Mouse (Mus musculus): ENCODE measurements around the gene Igsf10. TPM values are rescaled to one million over a fixed set of nuclear protein-coding genes. Genes with fewer than 3 reads are reported as not detected.
A peak's percentile ranks its signal among the peaks of the same experiment; 100 is the strongest.

Igsf10 gene
- polyA plus RNA-seq, 1 experiment from 2014 or later = 2.8 TPM

- Histone ChIP-seq H3K27ac (ENCODE audit: low read depth, low read length) (no peak overlapping the region), H3K9ac (ENCODE audit: low read length) (no peak overlapping the region), H3K4me3 (ENCODE audit: low read depth, low read length) (no peak overlapping the region), H3K4me2 (peak overlapping the region; percentile 64; the same call in 1 of the 2 replicates), H3K4me1 (ENCODE audit: control insufficient read depth, insufficient read depth, low read length) (no peaks in the 10 kb centered on the region; the same call in 1 of the 2 replicates), H3K9me3 (ENCODE audit: control insufficient read depth, low read length) (no peaks in the 10 kb centered on the region), H3K36me3 (ENCODE audit: control insufficient read depth, insufficient read depth, low read length) (no peaks in the 10 kb centered on the region), H3K27me3 (ENCODE audit: control insufficient read depth, insufficient read depth, low read length) (no peaks in the 10 kb centered on the region)
- no peak for DNase-seq (ENCODE audit: low spot score, missing footprints)
- no peak for ATAC-seq (ENCODE audit: low FRiP score)
- 82% methylated on average over 4 of the region's 4 CpGs for WGBS
These were observed 1.2 kb downstream of the Igsf10 start for GRCm38 (mm10) chr3:59343026-59343425.

DNA sequence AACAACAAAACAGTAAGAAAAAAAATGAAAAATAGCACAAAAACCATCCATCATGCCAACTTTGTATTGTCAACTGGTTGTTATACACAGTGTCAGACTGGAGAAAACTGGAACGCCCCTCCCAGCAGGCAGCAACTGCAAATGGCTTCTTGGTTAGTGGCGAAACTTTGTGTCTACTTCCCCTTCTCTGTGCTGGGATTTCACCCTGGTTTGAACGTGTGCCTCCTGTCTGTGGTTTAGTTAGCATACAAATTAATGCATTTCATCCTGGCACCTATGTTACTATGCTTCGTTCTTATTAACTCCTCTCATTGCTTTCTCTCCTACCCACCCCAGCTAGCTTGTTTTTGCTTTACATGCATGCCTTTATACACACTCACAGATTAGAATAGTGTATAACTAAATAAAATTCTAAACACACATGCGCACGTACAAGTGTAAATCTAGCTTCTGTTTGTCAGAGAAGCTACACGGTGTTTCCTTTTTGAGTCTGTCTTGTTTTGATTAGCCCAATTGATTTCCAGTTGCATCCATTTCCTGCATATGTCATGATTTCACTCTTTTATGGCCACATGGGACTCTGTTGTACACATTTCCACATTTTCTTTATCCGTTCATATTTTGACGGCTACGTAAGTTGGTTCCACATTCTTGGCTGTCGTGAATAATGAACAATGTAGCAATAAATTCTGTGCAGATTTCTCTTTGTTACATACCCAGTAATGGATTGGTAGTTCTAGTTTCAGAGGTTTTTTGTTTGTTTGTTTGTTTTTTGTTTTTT is 2.4 kb downstream of the Igsf10 start:
- ATAC-seq (ENCODE audit: low FRiP score) = no peak
- 82% methylated on average over 11 of the region's 11 CpGs for WGBS
- Histone ChIP-seq H3K36me3 (ENCODE audit: control insufficient read depth, insufficient read depth, low read length) (no peaks in the 10 kb centered on the region), H3K4me2 (no peak overlapping the region), H3K9me3 (ENCODE audit: control insufficient read depth, low read length) (no peaks in the 10 kb centered on the region), H3K27ac (ENCODE audit: low read depth, low read length) (no peak overlapping the region), H3K4me3 (ENCODE audit: low read depth, low read length) (no peak overlapping the region), H3K27me3 (ENCODE audit: control insufficient read depth, insufficient read depth, low read length) (no peaks in the 10 kb centered on the region), H3K9ac (ENCODE audit: low read length) (no peak overlapping the region), H3K4me1 (ENCODE audit: control insufficient read depth, insufficient read depth, low read length) (no peaks in the 10 kb centered on the region; the same call in 1 of the 2 replicates)
- DNase-seq (ENCODE audit: low spot score, missing footprints) = peak; percentile 76

GRCm38 (mm10) chr3:59328526-59328925 is 15.7 kb downstream of the Igsf10 start:
- no peak overlapping the region for H3K4me2 ChIP-seq
- no peak overlapping the region for H3K27ac ChIP-seq (ENCODE audit: low read depth, low read length)
- 95% methylated on average over 2 of the region's 2 CpGs for WGBS
- H3K9me3 ChIP-seq (ENCODE audit: control insufficient read depth, low read length) = no peaks in the 10 kb centered on the region
- no peak overlapping the region for H3K4me3 ChIP-seq (ENCODE audit: low read depth, low read length)
- H3K9ac ChIP-seq (ENCODE audit: low read length) = no peak overlapping the region
- no peaks in the 10 kb centered on the region for H3K4me1 ChIP-seq (ENCODE audit: control insufficient read depth, insufficient read depth, low read length)
- H3K27me3 ChIP-seq (ENCODE audit: control insufficient read depth, insufficient read depth, low read length) = no peaks in the 10 kb centered on the region
- ATAC-seq (ENCODE audit: low FRiP score) (no peak), DNase-seq (ENCODE audit: low spot score, missing footprints) (peak; percentile 66)
- H3K36me3 ChIP-seq (ENCODE audit: control insufficient read depth, insufficient read depth, low read length) = no peaks in the 10 kb centered on the region

- 50% methylated on average over 7 of the region's 7 CpGs for WGBS
- ATAC-seq (ENCODE audit: low FRiP score) (peak; percentile 71; the same call in 1 of the 2 replicates), DNase-seq (ENCODE audit: low spot score, missing footprints) (peak; percentile 90)
- Histone ChIP-seq H3K9me3 (ENCODE audit: control insufficient read depth, low read length) (no peaks in the 10 kb centered on the region), H3K4me1 (ENCODE audit: control insufficient read depth, insufficient read depth, low read length) (no peaks in the 10 kb centered on the region), H3K27me3 (ENCODE audit: control insufficient read depth, insufficient read depth, low read length) (no peaks in the 10 kb centered on the region), H3K4me2 (no peak overlapping the region), H3K4me3 (ENCODE audit: low read depth, low read length) (no peak overlapping the region), H3K9ac (ENCODE audit: low read length) (no peak overlapping the region), H3K36me3 (ENCODE audit: control insufficient read depth, insufficient read depth, low read length) (no peaks in the 10 kb centered on the region; the same call in 1 of the 2 replicates), H3K27ac (ENCODE audit: low read depth, low read length) (no peak overlapping the region)
These were observed 22.8 kb downstream of the Igsf10 start for GRCm38 (mm10) chr3:59321278-59321876.

- H3K27ac ChIP-seq (ENCODE audit: low read depth, low read length) = no peak overlapping the region
- no peak overlapping the region for H3K4me3 ChIP-seq (ENCODE audit: low read depth, low read length)
- ATAC-seq (ENCODE audit: low FRiP score) (peak; percentile 47; the same call in 1 of the 2 replicates), DNase-seq (ENCODE audit: low spot score, missing footprints) (no peak)
- WGBS = 77% methylated on average over 7 of the region's 7 CpGs
- no peaks in the 10 kb centered on the region for H3K27me3 ChIP-seq (ENCODE audit: control insufficient read depth, insufficient read depth, low read length)
- no peak overlapping the region for H3K4me2 ChIP-seq
- H3K9ac ChIP-seq (ENCODE audit: low read length) = no peak overlapping the region
- H3K36me3 ChIP-seq (ENCODE audit: control insufficient read depth, insufficient read depth, low read length) = no peaks in the 10 kb centered on the region; the same call in 1 of the 2 replicates
- H3K4me1 ChIP-seq (ENCODE audit: control insufficient read depth, insufficient read depth, low read length) = no peaks in the 10 kb centered on the region
- H3K9me3 ChIP-seq (ENCODE audit: control insufficient read depth, low read length) = no peaks in the 10 kb centered on the region
These were observed 28.1 kb downstream of the Igsf10 start for GRCm38 (mm10) chr3:59316077-59316476.

DNA sequence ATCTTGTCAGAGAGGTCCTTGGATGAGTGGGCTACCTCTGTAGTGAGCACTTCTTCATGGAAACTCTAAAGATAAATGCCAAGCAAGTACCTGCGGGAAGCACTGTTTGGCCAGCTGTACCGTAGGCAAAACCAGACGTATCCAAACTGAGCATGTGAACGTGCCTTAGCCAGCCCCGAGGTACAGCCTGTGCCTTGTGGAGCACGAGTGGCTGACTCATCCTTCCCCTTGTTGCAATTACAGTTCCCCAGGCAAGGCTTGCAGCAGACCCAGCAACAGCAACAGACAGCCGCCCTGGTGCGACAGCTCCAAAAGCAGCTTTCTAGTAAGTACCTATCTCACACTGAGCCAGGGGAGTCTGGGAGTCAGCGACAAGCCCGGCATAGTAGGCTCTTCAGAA is 31.6 kb downstream of the Igsf10 start:
- Histone ChIP-seq H3K4me1 (ENCODE audit: control insufficient read depth, insufficient read depth, low read length) (no peaks in the 10 kb centered on the region), H3K9me3 (ENCODE audit: control insufficient read depth, low read length) (no peaks in the 10 kb centered on the region), H3K27me3 (ENCODE audit: control insufficient read depth, insufficient read depth, low read length) (no peaks in the 10 kb centered on the region), H3K36me3 (ENCODE audit: control insufficient read depth, insufficient read depth, low read length) (no peaks in the 10 kb centered on the region), H3K4me2 (no peak overlapping the region), H3K27ac (ENCODE audit: low read depth, low read length) (no peak overlapping the region), H3K4me3 (ENCODE audit: low read depth, low read length) (no peak overlapping the region), H3K9ac (ENCODE audit: low read length) (no peak overlapping the region)
- WGBS = 89% methylated on average over 10 of the region's 10 CpGs
- ATAC-seq (ENCODE audit: low FRiP score) (no peak), DNase-seq (ENCODE audit: low spot score, missing footprints) (peak; percentile 53)

DNA sequence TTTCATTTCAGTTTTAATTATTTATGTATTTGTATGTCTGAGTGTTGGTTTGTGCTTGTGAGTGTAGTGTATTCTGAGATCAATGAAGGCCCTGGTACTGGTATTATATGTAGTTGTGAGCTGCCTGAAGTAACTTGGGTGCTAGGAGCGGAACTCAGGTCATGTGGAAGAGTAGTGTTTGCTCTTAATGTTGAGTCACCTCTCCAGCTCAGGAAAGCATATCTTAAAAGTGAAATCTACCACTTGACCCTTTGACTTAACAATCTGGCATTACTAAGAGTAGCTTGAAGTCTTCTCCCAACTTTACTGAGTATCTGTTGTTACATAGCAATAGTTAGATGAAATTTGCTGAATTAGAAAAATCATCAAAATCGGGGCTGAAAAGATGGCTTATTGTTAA is 38.7 kb downstream of the Igsf10 start:
- Histone ChIP-seq H3K9ac (ENCODE audit: low read length) (no peak overlapping the region), H3K27ac (ENCODE audit: low read depth, low read length) (no peak overlapping the region), H3K4me3 (ENCODE audit: low read depth, low read length) (no peak overlapping the region), H3K4me2 (no peak overlapping the region), H3K27me3 (ENCODE audit: control insufficient read depth, insufficient read depth, low read length) (no peaks in the 10 kb centered on the region), H3K36me3 (ENCODE audit: control insufficient read depth, insufficient read depth, low read length) (no peaks in the 10 kb centered on the region), H3K9me3 (ENCODE audit: control insufficient read depth, low read length) (no peaks in the 10 kb centered on the region), H3K4me1 (ENCODE audit: control insufficient read depth, insufficient read depth, low read length) (no peaks in the 10 kb centered on the region)
- no peak for DNase-seq (ENCODE audit: low spot score, missing footprints)
- WGBS = 93% methylated on average over 2 of the region's 2 CpGs
- no peak for ATAC-seq (ENCODE audit: low FRiP score)

DNA sequence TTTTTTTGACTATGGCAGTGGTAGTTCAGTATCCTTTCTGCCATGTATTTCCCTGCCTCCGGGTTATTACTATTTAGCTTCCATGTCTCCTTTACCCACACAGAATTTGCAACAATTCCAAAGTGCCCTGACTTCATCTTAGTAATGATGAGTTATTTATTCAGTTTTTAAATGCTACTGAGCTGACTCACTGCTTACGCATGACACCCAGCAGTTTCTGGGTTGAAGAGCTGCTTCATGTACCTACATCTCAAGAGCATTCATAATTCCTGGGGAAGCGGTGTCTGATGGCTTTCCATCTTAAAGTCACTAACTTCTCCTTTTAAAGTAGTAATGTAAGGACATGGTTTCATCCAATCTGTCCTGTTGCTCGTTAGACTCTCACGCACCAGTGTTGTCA is 39.2 kb downstream of the Igsf10 start:
- no peaks in the 10 kb centered on the region for H3K36me3 ChIP-seq (ENCODE audit: control insufficient read depth, insufficient read depth, low read length)
- 97% methylated on average over 5 of the region's 5 CpGs for WGBS

DNA sequence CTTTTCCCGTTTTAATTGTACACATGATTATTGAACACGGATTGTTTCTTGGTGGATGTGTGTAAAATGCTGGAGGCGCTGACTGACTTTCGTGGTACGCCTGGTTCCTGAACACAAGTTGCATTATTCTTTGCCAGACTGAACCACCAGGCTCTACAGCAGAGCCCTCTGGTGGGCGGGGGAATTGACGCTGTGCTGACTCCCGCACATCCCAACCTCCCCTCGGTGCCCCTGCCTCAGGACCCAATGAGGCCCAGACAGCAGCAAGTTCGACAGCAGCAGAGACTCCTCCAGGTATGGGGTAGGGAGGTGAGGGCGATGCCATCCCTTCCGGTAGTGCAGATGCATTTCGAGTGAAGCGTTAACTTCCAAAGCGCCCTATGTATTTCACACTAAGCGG is 46.5 kb downstream of the Igsf10 start:
- H3K9me3 ChIP-seq (ENCODE audit: control insufficient read depth, low read length) = no peaks in the 10 kb centered on the region
- no peak overlapping the region for H3K4me2 ChIP-seq
- H3K4me1 ChIP-seq (ENCODE audit: control insufficient read depth, insufficient read depth, low read length) = no peaks in the 10 kb centered on the region
- H3K9ac ChIP-seq (ENCODE audit: low read length) = no peak overlapping the region
- no peak overlapping the region for H3K4me3 ChIP-seq (ENCODE audit: low read depth, low read length)
- no peaks in the 10 kb centered on the region for H3K36me3 ChIP-seq (ENCODE audit: control insufficient read depth, insufficient read depth, low read length)
- H3K27ac ChIP-seq (ENCODE audit: low read depth, low read length) = no peak overlapping the region
- H3K27me3 ChIP-seq (ENCODE audit: control insufficient read depth, insufficient read depth, low read length) = no peaks in the 10 kb centered on the region
- DNase-seq (ENCODE audit: low spot score, missing footprints) (peak; percentile 51), ATAC-seq (ENCODE audit: low FRiP score) (no peak)
- 83% methylated on average over 16 of the region's 16 CpGs for WGBS

More for the DNA sequence above, 39.2 kb downstream of the Igsf10 start:
- Histone ChIP-seq H3K4me3 (ENCODE audit: low read depth, low read length) (no peak overlapping the region), H3K4me1 (ENCODE audit: control insufficient read depth, insufficient read depth, low read length) (no peaks in the 10 kb centered on the region), H3K4me2 (no peak overlapping the region), H3K27me3 (ENCODE audit: control insufficient read depth, insufficient read depth, low read length) (no peaks in the 10 kb centered on the region), H3K9ac (ENCODE audit: low read length) (no peak overlapping the region), H3K27ac (ENCODE audit: low read depth, low read length) (no peak overlapping the region), H3K9me3 (ENCODE audit: control insufficient read depth, low read length) (no peaks in the 10 kb centered on the region)
- no peak for DNase-seq (ENCODE audit: low spot score, missing footprints)
- ATAC-seq (ENCODE audit: low FRiP score) = no peak

Data from midbrain, embryonic 11.5 days (tissue).